Mouse (Mus musculus) cerebellum, postnatal 4 days (tissue): ENCODE results near the gene Krt2.

ENCODE experiments used
- DNase-seq, 2 experiments: peaks; one replicate each; pipeline ENCODE4 v3.0.0; 2022; ENCODE audit warnings: low spot score in 2 of 2, mixed read lengths in 1 of 2

The Krt2 gene

GRCm38 (mm10) chr15:101772080-101772710, 45.8 kb downstream of the Krt2 start:
- no peak for DNase-seq

DNA sequence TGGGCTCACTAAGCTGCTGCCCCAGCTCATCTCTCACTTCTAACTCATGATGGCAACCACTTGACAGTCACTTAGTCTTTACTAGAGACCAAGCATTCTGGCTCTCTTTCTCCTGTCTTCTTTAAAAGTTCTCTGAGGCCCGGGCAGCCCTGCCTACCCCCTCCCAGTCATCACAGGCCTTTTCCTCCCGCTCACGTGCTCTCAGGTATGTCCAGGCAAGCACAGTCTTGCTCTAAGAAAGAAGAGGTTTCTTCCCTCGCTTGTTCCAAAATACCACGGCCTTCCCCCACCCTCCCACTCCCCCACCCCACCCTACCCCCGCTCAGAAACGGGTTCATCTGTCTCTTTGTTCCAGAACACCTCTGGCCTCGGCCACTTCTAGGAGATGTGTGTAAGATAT, 47.7 kb downstream of the Krt2 start:
- no peak for DNase-seq
